Mouse (Mus musculus): ENCODE measurements at regions not wholly inside any gene's neighbourhood (a gene's known extent, or its start where the extent isn't known, plus 50 kb on each side); places are given as distances from the start of the nearest gene placed in this dataset.

GRCm38 (mm10) chr17:4417686-4418085, 576.4 kb upstream of the Arid1b start:
- in situ Hi-C loops (cut with MboI, MseI): no loop called here

GRCm38 (mm10) chr17:4424451-4425168, 569.5 kb upstream of the Arid1b start:
- in situ Hi-C loops (cut with MboI, MseI): no loop called here

GRCm38 (mm10) chr17:4425342-4425741, 568.8 kb upstream of the Arid1b start:
- in situ Hi-C loops (cut with MboI, MseI): no loop called here

- in situ Hi-C loops (cut with MboI, MseI): no loop called here
These were observed 565.1 kb upstream of the Arid1b start for GRCm38 (mm10) chr17:4429036-4429435.

- in situ Hi-C loops (cut with MboI, MseI): no loop called here
These were observed 548.5 kb upstream of the Arid1b start for GRCm38 (mm10) chr17:4445606-4446005.

GRCm38 (mm10) chr17:4457491-4457890, 536.6 kb upstream of the Arid1b start:
- in situ Hi-C loops (cut with MboI, MseI): no loop called here

- in situ Hi-C loops (cut with MboI, MseI): no loop called here
These were observed 532.6 kb upstream of the Arid1b start for GRCm38 (mm10) chr17:4461541-4461940.

- in situ Hi-C loops (cut with MboI, MseI): no loop called here
These were observed 529.7 kb upstream of the Arid1b start for GRCm38 (mm10) chr17:4464286-4464880.

- in situ Hi-C loops (cut with MboI, MseI): no loop called here
These were observed 528.4 kb upstream of the Arid1b start for GRCm38 (mm10) chr17:4465741-4466140.

GRCm38 (mm10) chr17:4472412-4472811, 521.7 kb upstream of the Arid1b start:
- in situ Hi-C loops (cut with MboI, MseI): no loop called here

- in situ Hi-C loops (cut with MboI, MseI): no loop called here
These were observed 519.8 kb upstream of the Arid1b start for GRCm38 (mm10) chr17:4474350-4474749.

GRCm38 (mm10) chr17:4475665-4476064, 518.5 kb upstream of the Arid1b start:
- in situ Hi-C loops (cut with MboI, MseI): no loop called here

GRCm38 (mm10) chr17:4494392-4494791, 499.7 kb upstream of the Arid1b start:
- in situ Hi-C loops (cut with MboI, MseI): no loop called here

GRCm38 (mm10) chr17:4500504-4500903, 493.6 kb upstream of the Arid1b start:
- in situ Hi-C loops (cut with MboI, MseI): no loop called here

GRCm38 (mm10) chr17:4501029-4501428, 493.1 kb upstream of the Arid1b start:
- in situ Hi-C loops (cut with MboI, MseI): no loop called here

GRCm38 (mm10) chr17:4504951-4505350, 489.2 kb upstream of the Arid1b start:
- in situ Hi-C loops (cut with MboI, MseI): no loop called here

GRCm38 (mm10) chr17:4509506-4509905, 484.6 kb upstream of the Arid1b start:
- in situ Hi-C loops (cut with MboI, MseI): no loop called here

- in situ Hi-C loops (cut with MboI, MseI): no loop called here
These were observed 478.0 kb upstream of the Arid1b start for GRCm38 (mm10) chr17:4516141-4516540.

GRCm38 (mm10) chr17:4516846-4517245, 477.3 kb upstream of the Arid1b start:
- in situ Hi-C loops (cut with MboI, MseI): no loop called here

GRCm38 (mm10) chr17:4521031-4521430, 473.1 kb upstream of the Arid1b start:
- in situ Hi-C loops (cut with MboI, MseI): no loop called here

- in situ Hi-C loops (cut with MboI, MseI): no loop called here
These were observed 467.7 kb upstream of the Arid1b start for GRCm38 (mm10) chr17:4526466-4526865.

GRCm38 (mm10) chr17:4532126-4532525, 462.0 kb upstream of the Arid1b start:
- in situ Hi-C loops (cut with MboI, MseI): no loop called here

GRCm38 (mm10) chr17:4540435-4540834, 453.7 kb upstream of the Arid1b start:
- in situ Hi-C loops (cut with MboI, MseI): no loop called here

All from T-helper 2 cell (primary cell).